Mouse (Mus musculus): Measurements from ENCODE around the gene Nifk. TPM values are rescaled to one million over a fixed set of nuclear protein-coding genes. Genes with fewer than 3 reads are reported as not detected.

The Nifk gene
- 105 and 106 TPM in 2 replicates for polyA plus RNA-seq (2015; fragmentation: Nextera tagmentation; extraction: Ambion mirVana)

GRCm38 (mm10) chr1:118321661-118322201 lies at the start of gene Nifk:
Nifk (plus strand) TSS chr1:118321839.
- DNase-seq (ENCODE audit: low spot score) = peak; percentile 96

- no peak for DNase-seq (ENCODE audit: low spot score)
Measured at GRCm38 (mm10) chr1:118275139-118275538, 46.5 kb upstream of the Nifk start.

- no peak for DNase-seq (ENCODE audit: low spot score)
Measured at GRCm38 (mm10) chr1:118292291-118292690, 29.3 kb upstream of the Nifk start.

GRCm38 (mm10) chr1:118294192-118294591 lies 27.4 kb upstream of the Nifk start:
- no peak for DNase-seq (ENCODE audit: low spot score)

- DNase-seq (ENCODE audit: low spot score) = no peak
Measured at GRCm38 (mm10) chr1:118294826-118295225, 26.8 kb upstream of the Nifk start.

GRCm38 (mm10) chr1:118296673-118297072 lies 25.0 kb upstream of the Nifk start:
- no peak for DNase-seq (ENCODE audit: low spot score)

GRCm38 (mm10) chr1:118297719-118298118 lies 23.9 kb upstream of the Nifk start:
- DNase-seq (ENCODE audit: low spot score) = no peak

GRCm38 (mm10) chr1:118310780-118311621 lies 10.6 kb upstream of the Nifk start:
- DNase-seq (ENCODE audit: low spot score) = peak; percentile 82

- peak; percentile 16 for DNase-seq (ENCODE audit: low spot score)
Measured at GRCm38 (mm10) chr1:118311622-118312326, 9.9 kb upstream of the Nifk start, which contains the start of gene Tsn. Tsn (minus strand) TSS chr1:118311739.

GRCm38 (mm10) chr1:118320696-118321095 lies 943 bp upstream of the Nifk start:
- DNase-seq (ENCODE audit: low spot score) = peak; percentile 27

GRCm38 (mm10) chr1:118334749-118335713 lies 13.4 kb downstream of the Nifk start:
- DNase-seq (ENCODE audit: low spot score) = no peak

- peak; percentile 35 for DNase-seq (ENCODE audit: low spot score)
Measured at GRCm38 (mm10) chr1:118335847-118336246, 14.2 kb downstream of the Nifk start.

GRCm38 (mm10) chr1:118337921-118338320 lies 16.3 kb downstream of the Nifk start:
- DNase-seq (ENCODE audit: low spot score) = no peak

- no peak for DNase-seq (ENCODE audit: low spot score)
Measured at GRCm38 (mm10) chr1:118343649-118344435, 22.2 kb downstream of the Nifk start.

- DNase-seq (ENCODE audit: low spot score) = no peak
Measured at GRCm38 (mm10) chr1:118349922-118350321, 28.3 kb downstream of the Nifk start.

- DNase-seq (ENCODE audit: low spot score) = no peak
Measured at GRCm38 (mm10) chr1:118359071-118359761, 37.6 kb downstream of the Nifk start.

- DNase-seq (ENCODE audit: low spot score) = peak; percentile 36
Measured at GRCm38 (mm10) chr1:118367970-118368369, 46.3 kb downstream of the Nifk start.

GRCm38 (mm10) chr1:118368721-118369461 lies 47.3 kb downstream of the Nifk start:
- no peak for DNase-seq (ENCODE audit: low spot score)

GRCm38 (mm10) chr1:118377784-118378183 lies 56.1 kb downstream of the Nifk start:
- no peak for DNase-seq (ENCODE audit: low spot score)

All from thymus, postnatal 0 days (tissue).